Mouse (Mus musculus) cerebellum, adult 2 months (tissue): Measurements from ENCODE around the gene Ppp4r1.

ENCODE experiments used
- CTCF ChIP-seq: fragments of 200-500 bp; IDR thresholded peaks from 2 replicates; pipeline ENCODE4 v1.5.1; 2011; ENCODE audit warnings: low read depth, mild to moderate bottlenecking, control low read depth, low read length, moderate library complexity, borderline replicate concordance; ENCODE audit not compliant: insufficient read depth
- POLR2A ChIP-seq: fragments of 200-500 bp; IDR thresholded peaks from 2 replicates; pipeline ENCODE4 v1.6.1; 2011; ENCODE audit warnings: low read length, control low read depth, borderline replicate concordance; ENCODE audit not compliant: insufficient read depth

DNA sequence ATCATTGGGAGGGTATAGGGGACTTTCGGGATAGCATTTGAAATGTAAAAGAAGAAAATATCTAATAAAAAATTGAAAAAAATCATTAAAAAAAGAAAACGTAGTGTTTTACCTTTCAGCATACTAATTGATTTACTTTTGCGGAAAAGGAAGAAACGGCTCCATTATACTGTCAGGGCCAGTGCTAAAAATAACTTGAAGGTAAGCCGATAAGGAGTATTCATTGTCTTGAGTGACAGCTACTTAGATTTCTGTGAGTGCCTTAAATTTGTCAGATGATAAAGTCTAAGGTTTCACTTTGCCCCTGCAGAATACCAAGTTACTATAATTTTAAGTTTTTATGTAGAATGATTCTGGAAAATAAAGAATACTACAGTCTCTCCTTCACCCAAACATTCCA, 37.8 kb downstream of the Ppp4r1 start:
- TF ChIP-seq POLR2A (no peak), CTCF (no peak)
